Mouse (Mus musculus): ENCODE measurements around the gene Zfp27.

GRCm38 (mm10) chr7:29922780-29923179, 16.4 kb upstream of the Zfp27 start:
- TF ChIP-seq EP300 (IDR thresholded peaks at IDR 0.05; ENCODE audit: low read depth) (no peak), CTCF (IDR thresholded peaks at IDR 0.05; ENCODE audit: low read depth) (no peak)

Data from heart, postnatal 0 days (tissue).